Mouse (Mus musculus): ENCODE results near the gene Wdr34. TPM values are rescaled to one million over a fixed set of nuclear protein-coding genes. Genes with fewer than 3 reads are reported as not detected.

The Wdr34 gene
- polyA plus RNA-seq, 1 experiment, result 25.6 TPM

DNA sequence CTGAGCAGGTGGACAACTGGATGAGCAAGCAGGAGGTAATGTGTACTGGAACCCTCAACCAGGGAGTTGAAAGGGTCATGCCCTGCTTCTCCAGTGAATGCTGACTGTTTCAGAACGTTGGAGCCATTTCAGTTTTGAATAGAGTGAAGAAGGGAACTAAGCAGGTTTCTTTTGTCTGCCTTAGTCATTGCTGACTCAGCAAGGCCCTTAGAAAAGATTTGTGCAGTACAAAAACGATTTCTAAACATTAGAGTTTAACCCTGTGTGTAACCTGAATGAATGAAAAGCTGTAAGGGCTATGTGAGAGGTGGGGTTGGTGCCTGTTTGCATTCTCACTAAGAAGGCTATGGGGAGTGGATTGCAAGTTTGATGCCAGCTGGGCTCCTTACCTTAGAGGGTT is 56.7 kb downstream of the Wdr34 start:
- H3K4me3 ChIP-seq (replicated peaks; ENCODE audit: insufficient read depth, low read depth, low read length), result no peak overlapping the region
- H3K4me1 ChIP-seq (ENCODE audit: control insufficient read depth, insufficient read depth, low read length), result no peaks in the 10 kb centered on the region
- TF ChIP-seq POLR2A (IDR thresholded peaks at IDR 0.05; ENCODE audit: borderline replicate concordance, insufficient read depth, low read length), result no peak
- TF ChIP-seq CTCF (IDR thresholded peaks at IDR 0.05; ENCODE audit: borderline replicate concordance, insufficient read depth, low read depth, low read length), result no peak
- no peaks in the 10 kb centered on the region for H3K27me3 ChIP-seq (ENCODE audit: control insufficient read depth, insufficient read depth, low read length)
- WGBS, result 45% methylated on average over 2 of the region's 2 CpGs
- DNase-seq, result no peak
- no peak overlapping the region for H3K27ac ChIP-seq (ENCODE audit: insufficient read depth, low read length)

Other genes with a start within 250 kb of the Wdr34 start
- 90.6 TPM in 2 replicates for gene Slc27a4, start 246.2 kb downstream of the Wdr34 start, polyA plus RNA-seq (2012; rRNA removed)
- 78.6 and 89.6 TPM in 2 replicates for gene Urm1, start 228.8 kb downstream of the Wdr34 start, polyA plus RNA-seq (2012; rRNA removed)
- gene Cercam, start 179.7 kb downstream of the Wdr34 start, polyA plus RNA-seq (2012; rRNA removed), result 30.4 and 38.2 TPM in 2 replicates
- gene Odf2, start 159.7 kb downstream of the Wdr34 start, polyA plus RNA-seq (2012; rRNA removed), result 264 and 287 TPM in 2 replicates
- gene Gle1, start 113.5 kb downstream of the Wdr34 start, polyA plus RNA-seq (2012; rRNA removed), result 72.7 and 74.7 TPM in 2 replicates
- 922 and 988 TPM in 2 replicates for gene Sptan1, start 83.3 kb downstream of the Wdr34 start, polyA plus RNA-seq (2012; rRNA removed)
- gene Set, start 8.5 kb upstream of the Wdr34 start, polyA plus RNA-seq (2012; rRNA removed), result 138 and 159 TPM in 2 replicates
- gene Pkn3, start 28.8 kb upstream of the Wdr34 start, polyA plus RNA-seq (2012; rRNA removed), result 2.4 TPM in 2 replicates
- gene Zdhhc12, start 44.8 kb upstream of the Wdr34 start, polyA plus RNA-seq (2012; rRNA removed), result 14.4 and 15.5 TPM in 2 replicates
- gene Zer1, start 75.7 kb upstream of the Wdr34 start, polyA plus RNA-seq (2012; rRNA removed), result 137 and 154 TPM in 2 replicates
- gene Tbc1d13, start 84.9 kb upstream of the Wdr34 start, polyA plus RNA-seq (2012; rRNA removed), result 57.7 and 58.2 TPM in 2 replicates
- gene Endog, start 122.6 kb upstream of the Wdr34 start, polyA plus RNA-seq (2012; rRNA removed), result 52.9 and 54.1 TPM in 2 replicates
- gene Spout1, start 129.6 kb upstream of the Wdr34 start, polyA plus RNA-seq (2012; rRNA removed), result 50.5 and 52.7 TPM in 2 replicates
- 45.6 and 55.8 TPM in 2 replicates for gene Kyat1, start 157.0 kb upstream of the Wdr34 start, polyA plus RNA-seq (2012; rRNA removed)
- 54.8 and 58.0 TPM in 2 replicates for gene Lrrc8a, start 188.8 kb upstream of the Wdr34 start, polyA plus RNA-seq (2012; rRNA removed)
- 8.5 and 8.6 TPM in 2 replicates for gene Gm28035, start 191.7 kb upstream of the Wdr34 start, polyA plus RNA-seq (2012; rRNA removed)
- 25.7 and 30.2 TPM in 2 replicates for gene Phyhd1, start 217.3 kb upstream of the Wdr34 start, polyA plus RNA-seq (2012; rRNA removed)
- not detected in 2 replicates for gene Gm28038, start 232.2 kb upstream of the Wdr34 start, polyA plus RNA-seq (2012; rRNA removed)
- gene Dolk, start 237.5 kb upstream of the Wdr34 start, polyA plus RNA-seq (2012; rRNA removed), result 20.8 and 21.8 TPM in 2 replicates
- gene Nup188, start 237.5 kb upstream of the Wdr34 start, polyA plus RNA-seq (2012; rRNA removed), result 19.4 and 22.9 TPM in 2 replicates